Mouse (Mus musculus) layer of hippocampus, postnatal 36 days (tissue): ENCODE results near the gene Med18. TPM values are rescaled to one million over a fixed set of nuclear protein-coding genes. Genes with fewer than 3 reads are reported as not detected.

Source experiments
- DNase-seq, 2 experiments: peaks; one replicate each; pipeline ENCODE4 v3.0.0; 2022
- total RNA-seq, 2 experiments: library from RNA; stranded (reverse); gene quantifications; 2 replicates each; pipeline ENCODE4 v1.2.3; 2021

The Med18 gene
- total RNA-seq, result 10 to 100 TPM in 1 of 2 experiments, 1 to 10 TPM in 1; 8.8 to 10.4 TPM

- DNase-seq, result peak; percentile 92 to 93
Observed at GRCm38 (mm10) chr4:132463430-132464254, at the start of gene Med18. Gene Med18 (minus strand): TSS chr4:132463921.

DNA sequence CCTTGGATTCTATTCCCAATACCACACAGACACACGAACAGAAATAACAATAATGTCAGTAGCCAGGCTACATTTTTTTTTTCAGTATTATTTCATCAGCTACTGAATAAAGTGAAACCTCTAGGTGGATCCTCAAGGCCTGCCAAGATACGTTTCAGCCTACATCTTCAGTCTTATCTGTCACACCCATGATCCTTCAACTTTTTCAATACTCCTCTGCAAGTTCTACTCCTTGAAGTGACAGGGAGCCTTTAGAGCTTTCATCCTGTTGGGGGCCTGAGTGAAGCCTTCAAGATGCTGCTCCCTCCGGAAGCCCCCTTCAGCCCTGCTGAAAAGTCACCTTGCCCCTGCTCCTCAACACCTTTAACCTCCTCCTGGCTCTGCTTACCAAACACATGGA lies 48.4 kb upstream of the Med18 start:
- no peak for DNase-seq

GRCm38 (mm10) chr4:132510352-132510798 lies 46.7 kb upstream of the Med18 start, which contains the start of gene Sesn2:
Gene Sesn2 (minus strand): TSS chr4:132510501.
- DNase-seq, result peak; percentile 96 to 97

DNA sequence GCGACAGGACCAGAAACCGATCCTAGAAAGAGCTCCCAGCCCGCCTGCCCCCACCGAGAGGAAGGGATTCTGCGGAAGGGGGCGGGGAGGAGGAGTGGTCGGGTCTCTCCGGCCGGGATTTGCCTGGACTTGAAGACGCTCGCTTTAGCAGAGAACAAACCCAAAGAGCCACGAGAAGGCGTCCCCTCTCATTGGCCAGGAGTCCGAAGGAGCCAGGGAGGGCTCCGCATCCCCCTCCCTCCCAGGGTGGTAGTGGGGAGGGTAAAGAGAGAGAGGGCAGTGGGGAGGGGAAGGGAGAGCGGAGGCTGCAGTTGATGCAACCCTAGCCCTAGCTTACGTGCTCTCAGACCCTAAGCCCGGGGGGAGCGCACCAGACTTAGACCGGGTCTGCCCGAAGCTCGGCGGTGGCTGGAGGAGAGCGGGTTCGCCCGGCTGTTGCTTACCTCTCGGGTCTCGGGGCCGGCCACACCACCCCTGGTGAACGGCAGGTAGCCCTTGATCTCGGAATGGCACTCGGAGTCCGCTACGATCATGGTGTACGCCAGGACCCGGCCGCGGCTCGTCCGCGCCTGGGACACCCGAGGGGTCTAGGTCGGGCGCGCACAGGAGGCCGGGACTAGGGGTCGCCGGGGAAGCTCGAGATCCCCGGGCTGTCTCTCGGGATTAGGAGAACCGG lies 46.0 kb upstream of the Med18 start:
- DNase-seq, result peak; percentile 54 to 55

DNA sequence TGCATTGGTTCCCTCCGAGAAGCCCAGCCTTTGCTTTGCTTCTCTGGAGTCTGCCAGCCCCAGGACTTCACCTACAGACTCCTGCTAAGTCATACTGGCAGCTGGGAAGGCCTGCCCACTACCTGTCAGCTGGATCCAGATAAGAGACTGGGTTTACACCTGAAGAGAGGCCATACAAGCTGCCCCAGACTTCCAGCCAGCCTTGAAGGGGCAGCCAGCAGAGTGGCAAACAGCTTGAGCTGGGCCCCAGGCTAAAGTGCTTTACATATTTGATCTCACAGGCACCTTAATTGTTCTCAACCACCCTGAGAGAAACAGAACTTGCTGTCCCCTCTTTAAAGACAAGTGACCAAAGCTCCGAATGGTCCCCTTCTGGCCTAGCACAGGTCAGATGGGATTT lies 43.5 kb upstream of the Med18 start:
- no peak for DNase-seq

DNA sequence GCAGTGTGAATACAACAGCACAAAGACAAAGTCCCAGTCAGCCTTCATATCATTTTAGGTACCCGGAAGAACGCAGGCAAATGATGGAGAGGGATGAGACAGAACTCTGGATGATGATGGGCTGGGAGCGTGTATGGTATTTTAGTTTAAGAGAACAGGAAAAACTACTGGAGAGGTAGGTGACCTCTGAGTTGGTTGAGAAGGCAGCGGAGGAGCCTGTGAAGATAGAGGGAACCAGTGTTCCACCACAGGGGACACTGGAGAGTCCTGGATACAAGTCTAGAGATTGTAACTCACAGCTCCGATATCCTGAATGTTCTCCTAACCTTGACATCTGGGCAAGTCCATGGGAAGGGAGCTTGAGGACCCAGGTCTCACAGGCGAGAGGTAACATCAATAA lies 42.5 kb upstream of the Med18 start:
- DNase-seq, result no peak

DNA sequence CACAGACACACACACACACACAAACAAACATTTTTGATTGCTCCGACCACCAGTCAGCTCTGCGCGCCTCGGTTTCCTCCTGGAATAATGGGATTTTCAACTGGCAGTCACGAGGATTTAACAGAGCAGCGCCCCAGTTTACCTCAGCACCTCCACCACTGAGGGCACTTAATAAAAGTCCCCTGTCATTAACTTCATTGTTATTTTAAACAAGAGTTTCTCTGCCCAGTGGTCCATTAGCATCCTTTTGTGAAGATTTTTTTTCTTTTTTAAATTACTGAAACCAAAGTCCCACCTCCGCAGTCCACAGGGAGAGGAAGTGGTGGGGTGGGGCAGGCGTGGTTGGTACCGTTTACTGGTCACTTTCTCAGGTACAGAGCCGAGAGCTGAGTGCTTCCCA lies 42.1 kb upstream of the Med18 start:
- DNase-seq, result no peak

DNA sequence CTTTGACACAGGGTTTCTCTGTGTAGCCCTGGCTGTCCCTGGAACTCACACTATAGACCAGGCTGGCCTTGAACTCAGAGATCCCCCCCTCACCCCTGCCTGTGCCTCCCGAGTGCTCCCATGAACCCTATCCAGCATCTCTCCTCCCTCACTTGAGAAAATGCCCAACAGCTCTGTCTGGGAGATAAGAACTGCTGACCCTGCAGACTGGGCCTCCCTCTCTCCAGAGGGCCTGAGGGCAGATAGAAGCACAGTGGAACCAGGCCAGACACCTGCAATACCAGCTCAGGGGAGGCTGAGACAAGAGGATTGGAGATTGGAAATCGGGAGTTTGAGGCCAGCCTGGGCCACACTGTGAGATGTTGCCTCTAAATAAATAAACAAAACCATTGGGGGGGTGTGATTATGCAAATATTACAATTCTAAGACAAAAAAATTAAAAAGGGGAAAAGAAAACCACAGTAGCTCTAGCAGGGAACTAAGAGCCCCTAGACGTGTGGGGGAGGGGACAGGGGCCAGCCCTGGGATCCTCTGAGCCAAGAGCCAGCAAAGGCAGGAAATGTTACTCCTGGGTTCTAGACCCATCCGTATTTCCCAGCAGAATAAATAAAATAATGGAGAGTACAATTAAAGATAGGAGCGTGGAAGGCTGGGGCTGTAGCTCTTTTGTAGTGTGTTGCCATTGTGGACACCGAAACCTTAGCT lies 41.5 kb upstream of the Med18 start:
- no peak for DNase-seq

DNA sequence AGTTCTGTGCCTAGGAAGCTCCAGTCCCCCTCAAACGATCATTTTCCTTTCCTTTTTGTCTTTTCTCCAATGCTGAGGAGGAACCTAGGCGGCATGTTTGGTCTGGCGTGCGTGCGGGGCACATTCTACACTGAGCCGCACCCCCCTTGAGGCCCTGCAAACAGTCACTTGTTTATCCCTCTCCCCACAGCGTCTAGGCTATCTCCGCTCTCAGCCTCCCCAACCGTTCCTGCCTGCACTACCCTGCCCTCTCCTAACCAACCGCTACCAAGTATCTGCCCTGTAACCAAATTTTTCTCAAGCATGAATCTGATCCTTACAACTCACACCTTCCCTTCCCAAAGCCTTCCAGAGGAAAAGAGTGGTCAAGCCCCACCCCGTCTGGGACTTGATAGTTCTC lies 39.6 kb upstream of the Med18 start:
- no peak for DNase-seq

DNA sequence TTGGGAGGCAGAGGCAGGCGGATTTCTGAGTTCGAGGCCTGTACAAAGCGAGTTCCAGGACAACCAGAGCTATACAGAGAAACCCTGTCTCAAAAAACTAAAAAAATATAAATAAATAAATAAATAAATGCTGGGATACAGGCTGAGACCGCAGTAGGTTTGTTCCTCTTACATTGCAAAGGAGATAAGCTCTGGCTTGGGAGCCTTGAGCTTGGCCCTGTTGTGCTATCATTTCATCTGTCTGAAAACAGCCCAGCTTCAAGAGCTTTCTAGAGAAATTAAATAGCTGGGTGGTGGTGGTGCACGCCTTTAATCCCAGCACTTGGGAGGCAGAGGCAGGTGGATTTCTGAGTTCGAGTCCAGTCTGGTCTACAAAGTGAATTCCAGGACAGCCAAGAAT lies 37.9 kb upstream of the Med18 start:
- no peak for DNase-seq

DNA sequence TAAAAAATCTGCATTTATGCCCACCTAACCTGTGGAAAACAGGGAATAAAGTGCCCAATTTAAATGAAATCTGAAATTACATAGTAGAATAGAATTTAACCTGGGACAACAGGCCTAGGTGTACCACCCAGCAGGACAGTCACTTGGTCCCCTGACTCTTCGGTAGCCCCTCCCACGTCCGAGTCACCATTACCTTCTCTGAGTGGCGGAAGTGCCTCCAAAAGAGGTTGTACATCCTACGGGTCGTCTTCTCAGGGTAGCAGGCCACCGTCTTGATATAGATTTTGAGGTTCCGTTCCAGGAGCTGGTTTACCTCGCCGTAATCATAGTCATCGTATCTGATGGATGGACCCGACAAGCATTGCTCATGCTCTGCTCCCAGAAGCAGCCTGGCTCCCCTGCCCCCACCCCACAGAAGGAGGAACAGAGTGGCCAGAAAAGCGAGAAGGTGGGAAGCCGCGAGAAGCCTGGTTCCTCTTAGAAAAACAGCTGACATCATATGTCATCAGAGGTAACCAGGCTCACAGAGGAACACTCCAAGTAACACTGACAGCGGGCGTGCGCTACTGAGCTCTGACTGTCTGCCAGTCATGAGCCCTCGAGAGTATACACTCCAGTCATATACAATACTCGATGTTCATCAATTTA lies 30.7 kb upstream of the Med18 start:
- DNase-seq, result peak in 1 of 2 experiments; percentile 11

DNA sequence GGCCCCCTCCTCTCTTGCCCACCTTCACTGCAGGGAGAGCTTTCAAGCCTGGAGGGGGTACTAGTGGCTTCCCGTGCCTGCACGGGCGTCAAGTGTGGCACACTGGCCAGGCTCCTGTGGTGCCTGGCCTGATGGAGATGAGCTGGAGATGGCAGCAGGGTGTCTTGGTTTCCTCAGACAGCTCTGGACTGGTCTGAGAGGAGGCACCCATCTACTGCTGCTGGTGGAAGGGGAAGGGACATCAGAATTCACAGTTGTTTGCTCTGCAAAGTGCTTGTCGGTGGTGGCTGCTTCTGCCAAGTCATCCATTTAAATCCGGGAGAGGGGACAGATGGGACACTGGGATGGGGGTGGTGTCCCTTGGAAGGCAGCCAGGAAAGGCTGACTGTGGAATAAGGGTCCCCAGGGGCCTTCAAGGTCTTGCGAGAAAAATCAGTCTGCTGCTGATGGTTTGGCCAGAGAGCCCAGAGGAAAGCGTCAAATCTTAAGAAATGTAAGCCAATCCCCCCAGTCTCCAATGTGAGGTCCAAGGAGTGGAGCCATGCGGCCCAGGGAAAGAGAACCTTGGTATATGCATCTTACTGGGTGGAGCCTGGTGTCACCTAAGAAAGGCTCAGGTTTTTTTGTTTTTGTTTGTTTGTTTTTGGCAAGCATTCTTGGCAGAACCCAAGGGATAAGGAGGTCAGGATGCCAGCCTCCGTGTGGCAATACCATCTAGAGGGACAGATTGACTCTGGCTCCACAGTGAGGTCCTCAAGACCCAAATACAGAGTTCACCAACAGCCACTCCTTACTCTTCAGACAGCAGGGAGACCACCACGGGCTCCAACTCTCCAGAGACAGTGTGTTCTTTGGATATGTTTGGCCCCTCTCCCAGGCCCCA lies 28.7 kb upstream of the Med18 start:
- peak; percentile 13 to 43 for DNase-seq

DNA sequence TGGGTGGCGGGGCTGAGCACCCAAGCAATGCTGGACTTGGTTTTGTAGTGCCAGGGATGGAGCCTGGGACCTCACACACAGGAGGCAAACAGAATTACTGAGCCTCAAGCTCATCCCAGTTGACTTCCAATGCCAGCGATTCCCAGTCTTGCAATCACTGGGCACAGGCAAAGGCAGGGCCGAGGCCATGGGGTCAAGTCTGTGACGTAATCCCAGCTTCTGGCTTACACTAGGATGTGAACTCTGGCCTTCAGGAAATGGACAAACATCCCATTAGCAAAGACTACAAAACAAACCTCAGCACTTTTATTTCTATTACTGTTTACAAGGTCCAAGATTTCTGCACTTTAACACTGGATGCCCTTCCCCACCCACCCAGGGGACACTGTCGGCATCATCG lies 28.0 kb upstream of the Med18 start:
- no peak for DNase-seq

- DNase-seq, result no peak
Observed at GRCm38 (mm10) chr4:132491057-132491456, 27.3 kb upstream of the Med18 start.

- DNase-seq, result no peak
Observed at GRCm38 (mm10) chr4:132490273-132491010, 26.7 kb upstream of the Med18 start.

- DNase-seq, result no peak
Observed at GRCm38 (mm10) chr4:132488976-132489375, 25.3 kb upstream of the Med18 start.

DNA sequence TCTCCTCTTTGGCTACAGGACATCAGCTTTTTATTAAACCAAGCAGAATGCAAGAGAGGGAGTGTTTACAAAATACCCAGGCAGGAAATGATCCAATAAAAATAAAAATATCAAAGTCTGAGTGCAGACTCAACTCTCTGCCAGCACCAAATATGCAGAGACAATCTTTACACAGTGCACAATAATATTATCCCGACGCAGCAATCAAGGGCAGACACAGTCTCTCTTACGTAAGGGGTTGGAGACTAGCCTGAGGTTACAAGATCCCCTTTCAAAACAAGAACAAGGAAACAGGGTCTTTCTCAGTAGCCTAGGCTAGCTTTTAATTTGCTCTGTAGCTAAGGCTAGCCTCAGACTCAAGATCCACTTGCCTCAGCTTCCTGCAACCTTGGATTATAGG lies 24.8 kb upstream of the Med18 start:
- no peak for DNase-seq

DNA sequence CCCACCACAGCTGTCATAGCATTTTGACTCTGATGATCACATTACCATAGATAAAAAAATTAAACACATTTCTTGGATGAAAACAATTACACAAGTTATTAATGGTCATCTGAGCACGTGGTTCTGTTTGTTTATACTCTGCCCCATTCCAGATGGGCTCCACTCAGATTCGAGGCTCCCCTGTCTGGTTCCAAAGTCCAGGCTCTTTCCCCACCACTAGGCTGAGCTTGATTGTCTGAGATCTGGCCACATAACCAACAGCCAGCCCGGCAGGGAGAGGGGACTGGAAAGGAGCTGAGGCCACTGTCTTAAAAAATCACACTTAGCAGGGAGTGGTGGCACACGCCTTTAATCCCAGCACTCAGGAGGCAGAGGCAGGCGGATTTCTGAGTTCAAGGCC lies 21.1 kb upstream of the Med18 start:
- no peak for DNase-seq

GRCm38 (mm10) chr4:132484231-132484630 lies 20.5 kb upstream of the Med18 start:
- DNase-seq, result no peak

- DNase-seq, result no peak
Observed at GRCm38 (mm10) chr4:132482956-132483608, 19.4 kb upstream of the Med18 start.
